Mouse (Mus musculus) thymus, adult 2 months (tissue): ENCODE data around the gene Lrsam1.

Source experiments
- CTCF ChIP-seq: fragments of 200-500 bp; IDR thresholded peaks from 2 replicates; pipeline ENCODE4 v1.5.1; 2012; ENCODE audit warnings: mild to moderate bottlenecking, control low read depth, low read length, moderate library complexity, borderline replicate concordance; ENCODE audit not compliant: control insufficient read depth, poor library complexity, insufficient read depth; ENCODE audit errors: extremely low read depth
- POLR2A ChIP-seq: fragments of 200-500 bp; IDR thresholded peaks from 2 replicates; pipeline ENCODE4 v1.6.1; 2012; ENCODE audit warnings: mild to moderate bottlenecking, low read length, control low read depth, moderate library complexity; ENCODE audit not compliant: control insufficient read depth, poor library complexity, insufficient read depth; ENCODE audit errors: extremely low read depth

GRCm38 (mm10) chr2:32898983-32899382 lies 62.4 kb downstream of the Lrsam1 start:
- TF ChIP-seq POLR2A = no peak
- TF ChIP-seq CTCF = no peak
